Mouse (Mus musculus) c-Kit-positive CD71-positive TER-119-positive erythroid progenitor cells, embryonic 14.5 days (primary cell): ENCODE measurements around the gene Slc22a15.

Source experiments
- DNase-seq: peaks from one replicate; pipeline ENCODE4 v3.0.0-alpha.2; 2013; ENCODE audit warnings: low spot score

Gene Slc22a15

DNA sequence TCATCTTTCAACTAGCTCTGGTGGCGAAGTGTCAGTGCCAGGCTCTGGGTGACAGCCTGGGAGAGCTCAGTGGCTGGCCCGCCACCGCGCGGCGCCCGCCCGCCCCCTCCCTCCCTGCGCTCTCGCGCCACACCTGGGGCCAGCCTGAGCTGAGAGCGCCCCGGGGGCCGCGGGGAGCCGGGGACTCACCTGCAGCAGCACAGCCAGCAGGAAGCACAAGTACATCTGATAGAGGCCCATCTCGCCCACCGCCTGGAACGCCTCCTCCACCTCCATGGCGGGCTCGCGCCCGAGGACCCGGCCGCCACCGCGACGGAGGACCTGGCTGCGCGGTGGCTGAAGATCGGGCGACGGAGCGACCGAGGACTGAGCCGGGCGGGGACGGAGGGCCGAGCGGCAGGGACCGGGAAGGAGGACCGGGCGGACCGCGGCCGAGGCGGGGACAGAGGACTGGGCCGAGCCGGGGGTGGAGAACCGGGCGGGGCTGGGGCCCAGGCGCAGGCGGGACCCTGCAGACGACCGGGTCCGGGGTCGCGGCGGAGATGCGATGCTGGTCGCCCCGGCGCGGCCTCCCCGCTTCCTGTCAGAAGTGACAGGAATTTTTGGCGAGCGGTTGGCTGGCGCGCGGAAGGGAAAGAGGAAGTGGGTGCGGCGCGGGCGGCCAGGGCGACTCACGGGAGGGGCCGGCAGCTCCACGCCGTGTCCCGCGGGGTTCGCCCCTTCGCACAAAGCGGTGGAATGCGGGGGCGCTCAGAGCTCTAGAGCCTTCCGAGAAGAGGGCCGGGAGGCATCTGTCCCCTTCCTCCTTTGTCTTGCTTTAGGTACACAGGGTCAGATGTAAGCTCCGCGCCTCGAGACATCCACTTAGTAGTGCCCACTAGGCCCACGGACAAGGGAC is at the start of gene Slc22a15:
Gene Slc22a15, minus strand, starts transcription at position 611 of the 898 bp plus-strand sequence.
- DNase-seq: no peak

GRCm38 (mm10) chr3:101966825-101967558 is 42.7 kb upstream of the Slc22a15 start:
- DNase-seq: no peak

GRCm38 (mm10) chr3:101964352-101964751 is 40.1 kb upstream of the Slc22a15 start:
- no peak for DNase-seq

GRCm38 (mm10) chr3:101963501-101963900 is 39.2 kb upstream of the Slc22a15 start:
- no peak for DNase-seq

GRCm38 (mm10) chr3:101961146-101961835 is 37.0 kb upstream of the Slc22a15 start:
- DNase-seq: no peak

DNA sequence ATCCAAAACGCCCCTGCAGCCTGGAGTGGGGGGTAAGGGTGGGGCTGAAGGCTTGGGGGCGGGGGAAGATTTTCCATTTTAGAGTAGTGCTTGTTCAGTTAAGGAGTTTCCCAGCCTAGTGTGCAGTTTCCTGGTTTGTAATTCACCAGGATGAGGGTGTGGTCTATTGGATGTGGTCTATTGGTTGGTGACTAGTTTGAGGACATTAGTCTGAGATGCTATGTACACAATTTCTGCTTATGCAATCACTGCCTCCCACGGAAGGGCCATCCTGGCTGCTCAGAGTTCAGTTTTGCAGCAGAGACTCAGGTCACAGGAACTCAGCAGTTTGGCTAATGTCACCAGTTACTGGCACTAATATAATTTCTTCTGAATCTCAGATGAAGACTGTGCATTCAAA is 33.8 kb upstream of the Slc22a15 start:
- no peak for DNase-seq

DNA sequence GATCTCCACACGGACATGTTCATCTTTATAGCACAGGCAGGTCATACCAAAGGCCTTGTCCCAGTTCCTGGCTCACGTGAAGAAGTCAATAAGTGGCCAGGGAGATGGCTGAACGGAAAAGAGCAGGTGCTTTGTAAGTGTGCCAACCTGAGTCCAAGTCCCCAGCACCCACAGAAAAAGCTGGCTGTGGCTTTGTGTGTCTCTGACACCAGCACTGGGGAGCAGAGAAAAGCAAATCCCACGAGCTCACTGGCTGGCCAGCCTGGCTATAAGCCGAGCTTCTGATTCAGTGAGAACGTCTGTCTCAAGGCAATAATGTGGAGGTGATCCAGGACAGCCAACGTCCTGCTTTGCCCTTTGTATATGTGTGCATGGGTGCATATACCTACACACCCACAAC is 29.3 kb upstream of the Slc22a15 start:
- DNase-seq: no peak

- no peak for DNase-seq
These were observed 28.3 kb upstream of the Slc22a15 start for GRCm38 (mm10) chr3:101952577-101952976.

- DNase-seq: no peak
These were observed 24.3 kb upstream of the Slc22a15 start for GRCm38 (mm10) chr3:101948572-101948971.

GRCm38 (mm10) chr3:101947250-101947649 is 23.0 kb upstream of the Slc22a15 start:
- no peak for DNase-seq

DNA sequence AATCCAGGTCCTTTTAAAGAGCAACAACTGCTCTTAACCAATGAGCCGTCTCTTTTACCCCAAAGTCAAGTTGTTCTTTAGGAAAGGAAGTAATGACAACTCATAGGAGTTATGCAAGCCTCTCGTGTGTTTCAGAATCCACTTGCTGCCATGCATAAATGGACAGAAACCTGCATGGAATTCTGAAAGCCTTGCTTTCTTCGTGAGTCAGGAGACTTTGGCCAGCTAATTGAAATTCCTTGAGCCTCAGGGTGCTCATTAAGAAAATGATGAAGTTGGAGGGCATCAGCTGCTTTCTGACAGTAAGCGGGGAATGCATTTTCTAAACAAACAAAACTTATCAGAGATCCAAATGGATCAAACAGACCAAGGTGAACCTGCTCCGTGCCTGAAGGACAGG is 21.0 kb upstream of the Slc22a15 start:
- no peak for DNase-seq

DNA sequence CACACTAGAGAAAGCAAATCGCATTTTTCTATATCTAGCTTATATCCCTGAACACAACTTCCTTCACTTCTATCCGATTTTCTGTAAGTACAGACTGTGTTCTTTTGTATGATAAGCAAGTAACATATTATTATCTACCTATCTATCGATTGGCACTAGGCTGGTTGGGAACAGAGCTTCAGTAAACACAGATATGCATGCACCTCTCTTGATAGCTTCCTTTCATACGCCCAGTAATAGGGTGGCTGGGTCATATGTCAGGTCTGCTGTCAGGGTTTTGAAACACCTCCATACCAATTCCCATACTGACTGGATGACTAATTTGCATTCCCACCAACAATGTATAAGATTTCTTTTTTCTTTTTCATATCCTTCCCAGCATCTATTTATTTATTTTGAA is 16.2 kb upstream of the Slc22a15 start:
- DNase-seq: no peak

DNA sequence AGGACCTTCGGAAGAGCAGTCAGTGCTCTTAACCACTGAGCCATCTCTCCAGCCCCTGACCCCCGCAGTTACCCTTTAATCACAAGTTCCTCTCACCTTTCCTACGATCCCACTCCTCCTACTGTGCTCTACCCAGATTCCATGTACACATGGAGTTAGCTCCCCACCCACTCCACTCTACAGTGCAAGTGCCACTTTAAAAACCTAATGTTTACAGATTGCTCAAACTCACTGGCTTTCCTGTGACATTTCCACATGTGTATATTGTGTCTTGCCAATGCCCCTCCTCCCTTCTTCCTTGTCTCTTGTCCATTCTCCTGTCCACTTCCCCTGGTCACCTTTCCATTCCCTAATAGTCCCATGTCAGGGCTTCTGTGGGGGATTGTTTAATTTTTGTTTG is 15.6 kb upstream of the Slc22a15 start:
- DNase-seq: no peak

DNA sequence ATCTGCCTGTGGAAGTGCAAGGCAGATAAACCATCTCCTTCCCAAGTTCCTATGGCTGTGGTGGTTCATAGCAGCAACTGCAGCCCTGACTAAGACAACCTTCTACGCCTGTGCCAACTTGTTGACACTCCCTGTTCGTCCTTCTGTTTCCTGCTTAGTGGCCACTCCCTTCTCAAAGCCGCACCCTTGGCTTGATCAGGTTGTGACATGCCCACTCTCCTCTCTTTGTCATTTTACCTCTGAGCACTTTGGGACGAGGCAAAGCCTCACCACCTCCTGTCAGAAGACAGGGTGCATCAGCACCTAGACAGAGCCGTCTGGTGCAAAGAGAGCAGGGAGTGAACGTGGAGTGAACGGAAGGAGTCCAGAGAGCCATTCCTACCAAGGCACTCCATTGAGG is 14.9 kb upstream of the Slc22a15 start:
- DNase-seq: no peak

DNA sequence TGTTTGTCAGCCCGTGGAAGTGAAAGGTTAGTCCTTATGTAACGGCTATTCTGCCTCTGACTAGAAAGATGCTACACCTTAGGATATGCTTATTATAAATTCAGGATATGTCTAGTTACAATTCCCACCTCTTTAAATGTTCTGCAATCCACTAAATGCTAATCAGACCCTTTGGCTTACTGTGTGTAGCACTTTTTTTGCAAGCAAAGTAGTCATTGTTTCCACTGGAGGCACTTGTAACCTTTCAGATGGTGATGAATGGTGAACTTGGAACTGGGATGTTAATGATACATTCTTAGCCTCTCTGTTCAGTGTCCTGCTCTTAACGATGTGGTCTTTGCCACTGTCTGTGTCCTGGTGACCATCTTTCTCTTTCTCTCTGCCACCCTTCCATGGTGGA is 12.1 kb upstream of the Slc22a15 start:
- no peak for DNase-seq

GRCm38 (mm10) chr3:101933820-101934219 is 9.6 kb upstream of the Slc22a15 start:
- DNase-seq: no peak

- DNase-seq: no peak
These were observed 5.0 kb upstream of the Slc22a15 start for GRCm38 (mm10) chr3:101929105-101929876.

DNA sequence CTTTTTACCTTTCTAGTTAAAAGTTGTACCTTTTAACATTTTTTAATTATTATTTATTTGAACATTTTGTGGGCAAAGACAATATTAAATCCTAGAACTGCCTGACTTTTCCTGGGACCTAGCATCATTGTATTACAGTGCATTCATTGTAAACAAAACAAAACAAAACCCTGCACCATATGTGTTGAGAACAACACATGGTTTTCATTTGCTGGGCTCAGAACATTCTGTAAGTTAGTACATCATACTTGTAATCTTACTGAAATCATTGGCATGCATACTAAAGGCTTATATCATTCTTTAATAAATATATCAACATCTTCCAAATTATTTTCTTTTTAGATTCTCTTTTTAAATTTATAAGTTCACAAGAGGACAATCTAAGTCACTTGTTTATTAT is 2.4 kb upstream of the Slc22a15 start:
- DNase-seq: no peak

DNA sequence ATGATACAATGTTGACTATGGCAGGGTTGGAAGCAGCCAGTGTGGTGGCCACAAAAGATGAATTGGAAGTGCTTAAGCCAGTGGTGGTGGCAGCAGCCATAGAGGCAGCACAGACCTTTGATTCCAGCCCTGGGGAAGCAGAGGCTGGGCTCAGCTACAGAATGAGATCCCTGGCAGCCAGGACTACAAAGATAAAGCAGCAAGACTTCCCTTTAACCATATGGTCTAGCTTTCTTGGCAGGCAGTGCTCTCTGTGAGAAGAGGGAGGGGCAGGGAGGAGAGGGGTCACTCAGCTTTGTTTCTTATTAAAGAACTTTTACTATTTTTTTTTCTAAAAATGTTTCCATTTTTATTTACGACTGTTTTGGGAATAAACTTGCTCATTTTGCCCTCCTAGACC is 1.4 kb upstream of the Slc22a15 start:
- no peak for DNase-seq

DNA sequence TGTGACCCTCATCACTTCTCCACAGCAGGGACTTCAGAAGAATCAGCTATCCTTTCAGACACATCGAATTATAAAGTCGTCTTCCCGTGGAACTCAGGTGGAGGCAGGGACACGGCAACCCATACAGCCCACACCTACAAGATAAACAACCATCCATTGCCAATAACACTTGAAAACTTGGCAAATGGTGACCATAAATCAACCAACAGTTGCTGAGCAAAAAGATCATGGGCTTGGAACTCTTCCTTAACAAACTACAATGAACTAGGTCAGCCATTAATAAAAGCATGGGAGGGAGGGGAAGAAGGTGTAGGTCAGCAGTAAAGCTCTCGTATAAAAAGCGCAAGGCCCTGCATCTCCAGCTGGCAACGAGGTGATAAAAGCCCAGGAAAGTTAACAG is 1.9 kb downstream of the Slc22a15 start:
- DNase-seq: no peak

- no peak for DNase-seq
These were observed 5.7 kb downstream of the Slc22a15 start for GRCm38 (mm10) chr3:101918526-101918925.

DNA sequence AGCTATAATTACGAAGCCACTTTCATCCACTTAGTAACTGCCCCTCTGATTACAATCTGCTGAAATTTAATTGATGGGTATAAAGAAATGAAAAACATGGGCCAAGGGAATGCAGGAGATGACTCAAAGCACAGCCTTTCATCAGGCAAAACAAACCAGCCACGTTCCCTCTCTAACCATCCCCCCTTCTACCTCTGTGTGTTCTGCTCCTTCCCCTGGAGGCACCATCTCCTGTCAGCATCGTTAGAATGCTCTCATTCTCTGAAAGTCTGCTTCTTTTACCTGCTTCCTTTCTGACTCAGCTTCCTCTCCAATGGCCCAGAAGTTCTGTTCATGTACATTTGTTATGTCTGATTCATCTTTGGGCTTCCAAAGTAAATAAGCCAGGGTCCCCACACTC is 6.6 kb downstream of the Slc22a15 start:
- DNase-seq: no peak
